Mouse (Mus musculus) liver, embryonic 14.5 days (tissue): ENCODE data around the gene Gpr37.

Source experiments
- CTCF ChIP-seq: IDR thresholded peaks from 2 replicates; pipeline ENCODE4 v1.5.1; 2016; ENCODE audit warnings: antibody characterized with exemption, low read depth, control low read depth
- EP300 ChIP-seq: IDR thresholded peaks from 2 replicates; pipeline ENCODE4 v1.6.1; 2016; ENCODE audit warnings: antibody characterized with exemption, low read depth

- TF ChIP-seq CTCF (no peak), EP300 (peak; percentile 36; the same call in 1 of the 2 replicates)
These were observed 20.4 kb downstream of the Gpr37 start for GRCm38 (mm10) chr6:25670150-25670549.
